Comparison of ENCODE assay signal across 9 mouse cellular contexts in genomic region chr7:30143170-30143554, GRCm38 (mm10). TPM values are rescaled to one million over a fixed set of nuclear protein-coding genes. Genes with fewer than 3 reads are reported as not detected.
DNase-seq lines count a peak whose midpoint lies in the region; ATAC-seq and TF ChIP-seq lines count a peak whose summit lies in the region.
"Had no signal": no experiment of that assay in that cellular context is flagged by ENCODE, and none has a peak within 500 bp of the region (broad histone marks: within the 10 kb centered on the region; RNA-seq: fewer than 3 reads in every experiment).

No protein-coding gene starts in this region.

- no peak for ATAC-seq in kidney, postnatal 0 days (replicated peaks; ENCODE audit: low FRiP score, low read depth)
- ATAC-seq in embryonic facial prominence, embryonic 13.5 days (ENCODE audit: insufficient number of reproducible peaks, insufficient read depth, low FRiP score, low TSS enrichment, low read depth), result no peak
- ATAC-seq in hindbrain, embryonic 16.5 days, result peak; percentile 45; the same call in 1 of the 2 replicates
- ATAC-seq in midbrain, embryonic 16.5 days, result peak; percentile 71
- no peak for ATAC-seq in frontal cortex, adult (ENCODE audit: low TSS enrichment)

- H3K27ac ChIP-seq in kidney, postnatal 0 days, result no peak overlapping the region
- peak overlapping the region; percentile 94 for H3K27ac ChIP-seq in embryonic facial prominence, embryonic 13.5 days
- peak overlapping the region; percentile 85 for H3K27ac ChIP-seq in hindbrain, embryonic 16.5 days (ENCODE audit: low read depth, low read length)
- peak overlapping the region; percentile 84 for H3K27ac ChIP-seq in midbrain, embryonic 16.5 days (ENCODE audit: low read length)
- H3K27ac ChIP-seq: macrophage had no signal

- no peak for DNase-seq in kidney, postnatal 0 days (ENCODE audit: low spot score)
- DNase-seq in kidney, adult 18-20 months, result no peak
- DNase-seq in cerebellum, adult 11 months, result no peak
- no peak for DNase-seq in B cell, adult 2 months

- H3K36me3 ChIP-seq in kidney, postnatal 0 days (ENCODE audit: insufficient read depth, low read length), result no peaks in the 10 kb centered on the region
- H3K36me3 ChIP-seq in embryonic facial prominence, embryonic 13.5 days, result peaks cover 57% of the 10 kb centered on the region
- H3K36me3 ChIP-seq in hindbrain, embryonic 16.5 days (ENCODE audit: control insufficient read depth, insufficient read depth, low read length), result no peaks in the 10 kb centered on the region
- H3K36me3 ChIP-seq in midbrain, embryonic 16.5 days (ENCODE audit: control insufficient read depth, insufficient read depth, low read length), result peaks cover 4% of the 10 kb centered on the region

- H3K27me3 ChIP-seq in kidney, postnatal 0 days (ENCODE audit: insufficient read depth, low read length), result no peaks in the 10 kb centered on the region
- no peaks in the 10 kb centered on the region for H3K27me3 ChIP-seq in embryonic facial prominence, embryonic 13.5 days
- H3K27me3 ChIP-seq in hindbrain, embryonic 16.5 days (replicated peaks; ENCODE audit: control insufficient read depth, insufficient read depth, low read length), result no peaks in the 10 kb centered on the region
- no peaks in the 10 kb centered on the region for H3K27me3 ChIP-seq in midbrain, embryonic 16.5 days (ENCODE audit: control insufficient read depth, insufficient read depth, low read depth, low read length)

- H3K4me1 ChIP-seq in kidney, postnatal 0 days (replicated peaks; ENCODE audit: insufficient read depth, low read length), result no peaks in the 10 kb centered on the region
- peaks cover 3% of the 10 kb centered on the region; the same call in 1 of the 2 replicates for H3K4me1 ChIP-seq in embryonic facial prominence, embryonic 13.5 days
- H3K4me1 ChIP-seq in hindbrain, embryonic 16.5 days (ENCODE audit: control insufficient read depth, insufficient read depth, low read depth, low read length), result peaks cover 2% of the 10 kb centered on the region; the same call in 1 of the 2 replicates
- peaks cover 4% of the 10 kb centered on the region; the same call in 1 of the 2 replicates for H3K4me1 ChIP-seq in midbrain, embryonic 16.5 days (ENCODE audit: control insufficient read depth, insufficient read depth, low read length)

- H3K4me3 ChIP-seq in kidney, postnatal 0 days (replicated peaks; ENCODE audit: low read depth, low read length), result peak overlapping the region; percentile 51
- peak overlapping the region; percentile 58 for H3K4me3 ChIP-seq in embryonic facial prominence, embryonic 13.5 days
- H3K4me3 ChIP-seq in hindbrain, embryonic 16.5 days (ENCODE audit: low read length), result peak overlapping the region; percentile 69
- peak overlapping the region; percentile 58 for H3K4me3 ChIP-seq in midbrain, embryonic 16.5 days (ENCODE audit: low read depth, low read length)

- 0 out of 2 replicates have a peak, but pooled peaks cover 6% of the 10 kb centered on the region for H3K9me3 ChIP-seq in kidney, postnatal 0 days (replicated peaks; ENCODE audit: low read length)
- peaks cover 18% of the 10 kb centered on the region for H3K9me3 ChIP-seq in embryonic facial prominence, embryonic 13.5 days
- no peaks in the 10 kb centered on the region for H3K9me3 ChIP-seq in hindbrain, embryonic 16.5 days (ENCODE audit: control insufficient read depth, low read length)
- H3K9me3 ChIP-seq in midbrain, embryonic 16.5 days (replicated peaks; ENCODE audit: control insufficient read depth, low read length, poor library complexity, severe bottlenecking), result peaks cover 2% of the 10 kb centered on the region; the same call in 1 of the 2 replicates

- no peak for TF ChIP-seq CTCF in kidney, postnatal 0 days (IDR thresholded peaks at IDR 0.05; ENCODE audit: low read depth)

- WGBS in kidney, postnatal 0 days, result 9% methylated on average over 8 of the region's 8 CpGs
- 17% methylated on average over 8 of the region's 8 CpGs for WGBS in embryonic facial prominence, embryonic 13.5 days
- WGBS in hindbrain, embryonic 16.5 days, result 15% methylated on average over 8 of the region's 8 CpGs
- 17% methylated on average over 8 of the region's 8 CpGs for WGBS in midbrain, embryonic 16.5 days

- H3K4me2 ChIP-seq in kidney, postnatal 0 days (ENCODE audit: low read length), result peak overlapping the region; percentile 67
- peak overlapping the region; percentile 62 for H3K4me2 ChIP-seq in embryonic facial prominence, embryonic 13.5 days
- H3K4me2 ChIP-seq in hindbrain, embryonic 16.5 days (ENCODE audit: low read length), result peak overlapping the region; percentile 71
- peak overlapping the region; percentile 52 for H3K4me2 ChIP-seq in midbrain, embryonic 16.5 days (ENCODE audit: low read length)

- peak overlapping the region; percentile 55 for H3K9ac ChIP-seq in kidney, postnatal 0 days (ENCODE audit: low read depth, low read length)
- H3K9ac ChIP-seq in embryonic facial prominence, embryonic 13.5 days, result peak overlapping the region; percentile 78
- H3K9ac ChIP-seq in hindbrain, embryonic 16.5 days (ENCODE audit: low read depth, low read length), result peak overlapping the region; percentile 78
- H3K9ac ChIP-seq in midbrain, embryonic 16.5 days (ENCODE audit: low read depth, low read length), result peak overlapping the region; percentile 61

RNA-seq across cellular contexts. Expression of gene Zfp382, which starts 21.4 kb away (rescaled TPM):
- 4.9 and 5.5 TPM in 2 replicates for polyA plus RNA-seq in kidney, postnatal 0 days (2015; fragmentation: Nextera tagmentation; extraction: Ambion mirVana)
- 11.3 and 19.2 TPM in 2 replicates for polyA plus RNA-seq in embryonic facial prominence, embryonic 13.5 days (2015; fragmentation: Nextera tagmentation; extraction: Ambion mirVana)
- 23.7 and 26.9 TPM in 2 replicates for polyA plus RNA-seq in hindbrain, embryonic 16.5 days (2015; fragmentation: Nextera tagmentation; extraction: Ambion mirVana)
- polyA plus RNA-seq in midbrain, embryonic 16.5 days (2015; fragmentation: Nextera tagmentation; extraction: Ambion mirVana), result 24.5 and 26.6 TPM in 2 replicates

RNA-seq across cellular contexts. Expression of gene Zfp146, which starts 26.4 kb away (rescaled TPM):
- polyA plus RNA-seq in kidney, postnatal 0 days (2015; fragmentation: Nextera tagmentation; extraction: Ambion mirVana), result 10.6 and 11.4 TPM in 2 replicates
- 23.7 and 24.2 TPM in 2 replicates for polyA plus RNA-seq in embryonic facial prominence, embryonic 13.5 days (2015; fragmentation: Nextera tagmentation; extraction: Ambion mirVana)
- polyA plus RNA-seq in hindbrain, embryonic 16.5 days (2015; fragmentation: Nextera tagmentation; extraction: Ambion mirVana), result 8.0 and 9.2 TPM in 2 replicates
- 10.8 and 13.4 TPM in 2 replicates for polyA plus RNA-seq in midbrain, embryonic 16.5 days (2015; fragmentation: Nextera tagmentation; extraction: Ambion mirVana)

RNA-seq across cellular contexts. Expression of gene Cox7a1, which starts 40.8 kb away (rescaled TPM):
- polyA plus RNA-seq in kidney, postnatal 0 days (2015; fragmentation: Nextera tagmentation; extraction: Ambion mirVana), result 32.9 and 43.0 TPM in 2 replicates
- polyA plus RNA-seq in embryonic facial prominence, embryonic 13.5 days (2015; fragmentation: Nextera tagmentation; extraction: Ambion mirVana), result 3.7 and 4.7 TPM in 2 replicates
- polyA plus RNA-seq in hindbrain, embryonic 16.5 days (2015; fragmentation: Nextera tagmentation; extraction: Ambion mirVana), result 5.6 and 6.8 TPM in 2 replicates
- polyA plus RNA-seq in midbrain, embryonic 16.5 days (2015; fragmentation: Nextera tagmentation; extraction: Ambion mirVana), result 5.9 and 8.5 TPM in 2 replicates

RNA-seq across cellular contexts. Expression of gene Zfp260, which starts 48.6 kb away (rescaled TPM):
- 79.8 and 84.7 TPM in 2 replicates for polyA plus RNA-seq in kidney, postnatal 0 days (2015; fragmentation: Nextera tagmentation; extraction: Ambion mirVana)
- 149 and 151 TPM in 2 replicates for polyA plus RNA-seq in embryonic facial prominence, embryonic 13.5 days (2015; fragmentation: Nextera tagmentation; extraction: Ambion mirVana)
- polyA plus RNA-seq in hindbrain, embryonic 16.5 days (2015; fragmentation: Nextera tagmentation; extraction: Ambion mirVana), result 69.0 and 75.5 TPM in 2 replicates
- polyA plus RNA-seq in midbrain, embryonic 16.5 days (2015; fragmentation: Nextera tagmentation; extraction: Ambion mirVana), result 79.5 and 87.9 TPM in 2 replicates

RNA-seq across cellular contexts. Expression of gene Zfp566, which starts 52.8 kb away (rescaled TPM):
- polyA plus RNA-seq in kidney, postnatal 0 days (2015; fragmentation: Nextera tagmentation; extraction: Ambion mirVana), result 9.5 and 9.6 TPM in 2 replicates
- polyA plus RNA-seq in embryonic facial prominence, embryonic 13.5 days (2015; fragmentation: Nextera tagmentation; extraction: Ambion mirVana), result 14.5 and 18.7 TPM in 2 replicates
- polyA plus RNA-seq in hindbrain, embryonic 16.5 days (2015; fragmentation: Nextera tagmentation; extraction: Ambion mirVana), result 14.4 and 14.9 TPM in 2 replicates
- 18.1 and 18.7 TPM in 2 replicates for polyA plus RNA-seq in midbrain, embryonic 16.5 days (2015; fragmentation: Nextera tagmentation; extraction: Ambion mirVana)

Comparison
In these comparisons a context has a peak if more than half of its experiments do, and no peak if none do; other contexts are left out.
1. ATAC-seq: peak in hindbrain, embryonic 16.5 days (single experiment) and midbrain, embryonic 16.5 days (single experiment); none in kidney, postnatal 0 days (single experiment), embryonic facial prominence, embryonic 13.5 days (single experiment) and frontal cortex, adult (single experiment).
2. Peak in every context shown above with its lines, with median percentiles within 50 percentile points of each other: H3K4me2 ChIP-seq, H3K4me3 ChIP-seq and H3K9ac ChIP-seq.